Mouse (Mus musculus): ENCODE results near the gene Nacc2. TPM values are rescaled to one million over a fixed set of nuclear protein-coding genes. Genes with fewer than 3 reads are reported as not detected.

The Nacc2 gene
- total and polyA plus RNA-seq, 3 experiments, result 19.0 to 31.8 (median 31.6) TPM

GRCm38 (mm10) chr2:26066527-26066926 is 56.5 kb downstream of the Nacc2 start:
- Histone ChIP-seq H3K27ac (no peak overlapping the region), H3K27me3 (ENCODE audit: control insufficient read depth, insufficient read depth, low read length) (no peaks in the 10 kb centered on the region), H3K36me3 (ENCODE audit: control insufficient read depth, insufficient read depth, low read length) (no peaks in the 10 kb centered on the region), H3K9ac (ENCODE audit: low read depth, low read length) (no peak overlapping the region), H3K4me3 (no peak overlapping the region), H3K79me2 (replicated peaks; ENCODE audit: control insufficient read depth, insufficient read depth, low read length) (no peaks in the 10 kb centered on the region), H3K4me1 (ENCODE audit: control insufficient read depth, insufficient read depth, low read length) (no peaks in the 10 kb centered on the region)
- intact Hi-C loops (cut with DNase I), result no loop called here
- 83% methylated on average over 14 of the region's 14 CpGs for WGBS
- no peak for DNase-seq
- TF ChIP-seq EP300 (IDR thresholded peaks at IDR 0.05; ENCODE audit: insufficient read depth, low read depth, low read length) (no peak), CTCF (IDR thresholded peaks at IDR 0.05) (no peak), POLR2A (IDR thresholded peaks at IDR 0.05; ENCODE audit: insufficient read depth, low read depth, low read length) (no peak)

GRCm38 (mm10) chr2:26062742-26063427 is 60.1 kb downstream of the Nacc2 start:
- no peaks in the 10 kb centered on the region for H3K36me3 ChIP-seq (ENCODE audit: control insufficient read depth, insufficient read depth, low read length)
- 79% methylated on average over 13 of the region's 13 CpGs for WGBS
- H3K79me2 ChIP-seq (replicated peaks; ENCODE audit: control insufficient read depth, insufficient read depth, low read length), result no peaks in the 10 kb centered on the region
- no peak overlapping the region for H3K27ac ChIP-seq
- intact Hi-C loops (cut with DNase I), result no loop called here
- H3K9ac ChIP-seq (ENCODE audit: low read depth, low read length), result no peak overlapping the region
- no peak overlapping the region for H3K4me3 ChIP-seq
- no peak for TF ChIP-seq EP300 (IDR thresholded peaks at IDR 0.05; ENCODE audit: insufficient read depth, low read depth, low read length)
- no peak for TF ChIP-seq POLR2A (IDR thresholded peaks at IDR 0.05; ENCODE audit: insufficient read depth, low read depth, low read length)
- TF ChIP-seq CTCF (IDR thresholded peaks at IDR 0.05), result no peak
- H3K4me1 ChIP-seq (ENCODE audit: control insufficient read depth, insufficient read depth, low read length), result no peaks in the 10 kb centered on the region
- DNase-seq, result no peak
- no peaks in the 10 kb centered on the region for H3K27me3 ChIP-seq (ENCODE audit: control insufficient read depth, insufficient read depth, low read length)

GRCm38 (mm10) chr2:26062241-26062640 is 60.8 kb downstream of the Nacc2 start:
- TF ChIP-seq CTCF (IDR thresholded peaks at IDR 0.05) (no peak), POLR2A (IDR thresholded peaks at IDR 0.05; ENCODE audit: insufficient read depth, low read depth, low read length) (no peak)
- H3K27me3 ChIP-seq (ENCODE audit: control insufficient read depth, insufficient read depth, low read length), result no peaks in the 10 kb centered on the region
- no peaks in the 10 kb centered on the region for H3K36me3 ChIP-seq (ENCODE audit: control insufficient read depth, insufficient read depth, low read length)
- H3K9ac ChIP-seq (ENCODE audit: low read depth, low read length), result no peak overlapping the region
- no peak overlapping the region for H3K4me3 ChIP-seq
- H3K4me1 ChIP-seq (ENCODE audit: control insufficient read depth, insufficient read depth, low read length), result no peaks in the 10 kb centered on the region
- no peak overlapping the region for H3K27ac ChIP-seq
- DNase-seq, result no peak
- H3K79me2 ChIP-seq (replicated peaks; ENCODE audit: control insufficient read depth, insufficient read depth, low read length), result no peaks in the 10 kb centered on the region
- intact Hi-C loops (cut with DNase I), result no loop called here
- 64% methylated on average over 4 of the region's 4 CpGs for WGBS

- no peak overlapping the region for H3K27ac ChIP-seq
- no peak overlapping the region for H3K4me3 ChIP-seq
- intact Hi-C loops (cut with DNase I), result no loop called here
- no peak overlapping the region for H3K9ac ChIP-seq (ENCODE audit: low read depth, low read length)
- TF ChIP-seq CTCF (IDR thresholded peaks at IDR 0.05), result no peak
- no peaks in the 10 kb centered on the region for H3K4me1 ChIP-seq (ENCODE audit: control insufficient read depth, insufficient read depth, low read length)
- no peaks in the 10 kb centered on the region for H3K27me3 ChIP-seq (ENCODE audit: control insufficient read depth, insufficient read depth, low read length)
- H3K79me2 ChIP-seq (replicated peaks; ENCODE audit: control insufficient read depth, insufficient read depth, low read length), result no peaks in the 10 kb centered on the region
- H3K36me3 ChIP-seq (ENCODE audit: control insufficient read depth, insufficient read depth, low read length), result no peaks in the 10 kb centered on the region
- 74% methylated on average over 21 of the region's 21 CpGs for WGBS
- no peak for DNase-seq
These were observed 61.9 kb downstream of the Nacc2 start for GRCm38 (mm10) chr2:26061018-26061666.

- WGBS, result 86% methylated on average over 7 of the region's 7 CpGs
- no peaks in the 10 kb centered on the region for H3K79me2 ChIP-seq (replicated peaks; ENCODE audit: control insufficient read depth, insufficient read depth, low read length)
- intact Hi-C loops (cut with DNase I), result loop anchor here (5.0 to 10.0 kb wide), 2 partner anchors 55 to 218 kb away; no protein-coding TSS in a partner anchor
- no peaks in the 10 kb centered on the region for H3K36me3 ChIP-seq (ENCODE audit: control insufficient read depth, insufficient read depth, low read length)
- H3K4me3 ChIP-seq, result no peak overlapping the region
- no peak for DNase-seq
- no peak overlapping the region for H3K27ac ChIP-seq
- TF ChIP-seq CTCF (IDR thresholded peaks at IDR 0.05) (no peak), EP300 (IDR thresholded peaks at IDR 0.05; ENCODE audit: insufficient read depth, low read depth, low read length) (no peak), POLR2A (IDR thresholded peaks at IDR 0.05; ENCODE audit: insufficient read depth, low read depth, low read length) (no peak)
- no peaks in the 10 kb centered on the region for H3K4me1 ChIP-seq (ENCODE audit: control insufficient read depth, insufficient read depth, low read length)
- H3K27me3 ChIP-seq (ENCODE audit: control insufficient read depth, insufficient read depth, low read length), result no peaks in the 10 kb centered on the region
- no peak overlapping the region for H3K9ac ChIP-seq (ENCODE audit: low read depth, low read length)
These were observed 66.0 kb downstream of the Nacc2 start for GRCm38 (mm10) chr2:26057053-26057452.

GRCm38 (mm10) chr2:26056226-26056625 is 66.8 kb downstream of the Nacc2 start:
- intact Hi-C loops (cut with DNase I), result loop anchor here (5.0 to 10.0 kb wide), 2 partner anchors 56 to 219 kb away; no protein-coding TSS in a partner anchor
- H3K9ac ChIP-seq (ENCODE audit: low read depth, low read length), result no peak overlapping the region
- DNase-seq, result no peak
- no peak overlapping the region for H3K27ac ChIP-seq
- no peak overlapping the region for H3K4me3 ChIP-seq
- no peaks in the 10 kb centered on the region for H3K36me3 ChIP-seq (ENCODE audit: control insufficient read depth, insufficient read depth, low read length)
- no peaks in the 10 kb centered on the region for H3K4me1 ChIP-seq (ENCODE audit: control insufficient read depth, insufficient read depth, low read length)
- no peaks in the 10 kb centered on the region for H3K27me3 ChIP-seq (ENCODE audit: control insufficient read depth, insufficient read depth, low read length)
- H3K79me2 ChIP-seq (replicated peaks; ENCODE audit: control insufficient read depth, insufficient read depth, low read length), result no peaks in the 10 kb centered on the region
- TF ChIP-seq POLR2A (IDR thresholded peaks at IDR 0.05; ENCODE audit: insufficient read depth, low read depth, low read length) (no peak), EP300 (IDR thresholded peaks at IDR 0.05; ENCODE audit: insufficient read depth, low read depth, low read length) (no peak), CTCF (IDR thresholded peaks at IDR 0.05) (no peak)
- 82% methylated on average over 5 of the region's 5 CpGs for WGBS
